Mouse (Mus musculus) bone marrow macrophage, adult 2 months (primary cell): ENCODE data around the gene Fbxw20.

Experiments
- CTCF ChIP-seq: IDR thresholded peaks from 2 replicates; pipeline ENCODE4 v1.5.1; 2012; ENCODE audit warnings: low read depth, mild to moderate bottlenecking, low read length, moderate library complexity
- POLR2A ChIP-seq: IDR thresholded peaks from 2 replicates; pipeline ENCODE4 v1.6.1; 2012; ENCODE audit warnings: mild to moderate bottlenecking, low read depth, low read length, borderline replicate concordance

DNA sequence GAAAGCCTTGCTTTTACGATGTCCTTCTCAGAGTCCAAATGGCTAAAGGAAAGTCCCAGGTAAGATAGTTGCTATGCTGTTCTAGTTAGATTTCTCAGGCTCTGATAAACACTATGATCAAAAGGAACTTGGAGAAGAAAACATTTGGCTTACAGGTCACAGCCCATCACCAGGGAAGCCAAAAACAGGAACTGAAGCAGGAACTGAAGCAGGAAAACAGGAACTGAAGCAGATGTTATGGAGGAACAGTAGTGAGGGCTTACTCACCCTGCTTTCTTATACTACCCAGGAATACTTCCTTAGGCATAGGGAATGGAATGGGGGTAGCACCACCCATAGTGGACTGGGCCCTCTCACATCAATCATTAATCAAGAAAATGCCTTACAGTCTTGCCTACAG is 34.2 kb downstream of the Fbxw20 start:
- TF ChIP-seq CTCF, result no peak
- no peak for TF ChIP-seq POLR2A
